Mouse (Mus musculus): ENCODE data around the gene Ttc16. TPM values are rescaled to one million over a fixed set of nuclear protein-coding genes. Genes with fewer than 3 reads are reported as not detected.

The Ttc16 gene
- polyA plus RNA-seq, 1 experiment, result 1.6 TPM

DNA sequence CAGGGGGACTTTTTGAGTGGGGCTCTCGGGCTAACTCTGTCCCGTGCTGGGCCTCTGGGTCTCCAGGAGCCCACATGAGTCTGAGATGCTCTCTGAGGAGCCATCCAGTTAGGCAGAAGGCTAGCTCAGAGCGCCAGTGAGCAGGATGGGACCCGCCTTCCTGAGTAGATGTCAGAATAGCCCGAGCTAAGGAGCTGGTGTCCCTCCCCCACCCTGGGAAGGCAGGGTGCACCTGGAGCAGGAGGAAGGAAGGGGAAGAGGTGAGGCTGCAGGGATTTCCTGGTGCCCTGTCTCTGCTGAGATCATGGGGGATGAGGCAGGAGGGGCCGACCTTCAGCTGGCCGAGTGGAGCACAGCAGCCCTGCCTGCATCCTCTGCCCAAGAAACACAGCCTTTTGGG is 47.0 kb downstream of the Ttc16 start:
- TF ChIP-seq CTCF (IDR thresholded peaks at IDR 0.05; ENCODE audit: borderline replicate concordance, extremely low read depth, insufficient read depth, insufficient read length) (no peak), POLR2A (IDR thresholded peaks at IDR 0.05; ENCODE audit: borderline replicate concordance, extremely low read depth, insufficient read depth, insufficient read length, poor library complexity, severe bottlenecking) (no peak)
- no peak for DNase-seq (ENCODE audit: low read depth)

DNA sequence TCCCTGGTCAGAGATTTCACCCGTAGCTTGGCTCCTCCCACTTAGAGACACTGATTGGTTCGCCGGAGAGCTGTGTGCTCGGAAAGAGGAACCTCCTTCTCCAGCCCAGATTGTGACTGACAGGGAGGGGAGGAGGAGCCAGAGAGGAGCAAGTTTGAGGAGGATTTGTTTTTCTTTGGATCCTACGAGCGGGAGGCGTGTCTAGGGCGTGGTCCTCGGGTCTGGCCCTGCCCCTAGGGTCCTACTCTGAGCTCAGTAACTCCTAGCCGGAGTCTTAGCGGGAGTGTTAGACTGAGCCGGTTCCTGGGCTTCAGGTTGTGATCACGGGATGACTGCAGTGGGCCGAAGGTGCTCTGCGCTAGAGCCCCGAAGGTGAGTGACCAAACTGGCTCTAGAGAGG is 48.0 kb downstream of the Ttc16 start:
- peak; percentile 98 for DNase-seq (ENCODE audit: low read depth)
- TF ChIP-seq CTCF (IDR thresholded peaks at IDR 0.05; ENCODE audit: borderline replicate concordance, extremely low read depth, insufficient read depth, insufficient read length) (no peak), POLR2A (IDR thresholded peaks at IDR 0.05; ENCODE audit: borderline replicate concordance, extremely low read depth, insufficient read depth, insufficient read length, poor library complexity, severe bottlenecking) (no peak)

DNA sequence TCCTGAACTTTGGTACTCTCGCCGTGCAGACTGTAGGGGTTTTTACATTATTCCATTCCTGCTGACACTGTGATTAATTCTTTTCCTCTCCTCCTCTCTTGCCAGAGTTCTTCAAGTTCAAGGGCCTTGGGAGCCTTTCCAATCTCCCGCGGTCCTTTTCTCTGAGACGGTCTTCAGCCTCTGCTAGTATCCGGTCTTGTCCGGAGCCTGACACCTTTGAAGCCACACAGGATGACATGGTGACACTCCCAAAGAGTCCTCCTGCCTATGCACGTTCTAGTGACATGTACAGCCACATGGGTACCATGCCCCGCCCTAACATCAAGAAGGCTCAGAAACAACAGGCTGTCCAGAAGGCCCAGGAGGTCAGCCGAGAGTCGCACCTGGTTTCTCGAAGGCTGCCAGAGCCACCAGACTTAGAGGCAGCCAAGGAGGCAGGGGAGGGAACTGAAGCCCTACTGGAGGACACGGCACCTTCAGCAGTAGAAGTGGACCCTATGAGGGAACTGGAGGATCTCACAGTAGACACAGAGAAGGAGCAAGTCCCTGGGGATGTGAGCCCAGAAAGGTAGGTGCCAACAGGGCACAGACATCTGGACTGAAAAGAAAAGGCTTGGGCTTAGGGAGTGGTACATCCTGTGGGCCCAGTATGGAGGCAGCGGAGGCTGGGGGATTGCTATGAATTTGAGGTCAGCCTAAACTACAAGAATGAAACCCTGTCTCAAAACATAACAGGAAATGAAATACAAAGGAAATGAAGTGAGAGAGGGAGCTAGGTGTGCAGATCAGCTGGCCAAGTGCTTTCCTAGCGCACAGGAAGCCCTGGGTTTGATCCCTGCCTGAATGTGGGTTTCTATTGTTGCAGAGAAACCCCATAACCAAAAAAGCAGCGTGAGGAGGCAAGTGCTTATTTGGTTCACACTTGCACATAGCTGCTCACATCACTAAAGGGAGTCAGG is 50.3 kb downstream of the Ttc16 start:
- DNase-seq (ENCODE audit: low read depth), result no peak
- TF ChIP-seq POLR2A (IDR thresholded peaks at IDR 0.05; ENCODE audit: borderline replicate concordance, extremely low read depth, insufficient read depth, insufficient read length, poor library complexity, severe bottlenecking) (no peak), CTCF (IDR thresholded peaks at IDR 0.05; ENCODE audit: borderline replicate concordance, extremely low read depth, insufficient read depth, insufficient read length) (no peak)

DNA sequence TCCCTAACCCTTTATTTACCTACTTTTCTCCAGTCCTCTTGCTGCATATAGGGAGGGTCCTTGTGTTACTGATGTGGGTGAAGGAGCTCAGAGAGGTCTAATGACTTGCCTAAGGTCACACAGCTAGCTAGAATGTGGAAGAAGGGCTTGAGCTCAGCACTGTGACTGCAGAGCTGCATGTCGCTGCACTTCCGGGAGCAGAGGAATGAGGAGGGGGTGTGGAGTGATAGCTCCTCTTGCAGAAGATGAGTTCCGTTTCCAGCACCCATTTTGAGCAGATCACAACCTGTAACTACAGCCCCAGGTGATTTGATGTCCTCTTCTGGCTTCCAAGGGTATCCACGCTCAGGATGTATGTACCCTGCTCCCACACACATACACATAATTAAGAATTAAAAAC is 51.3 kb downstream of the Ttc16 start:
- TF ChIP-seq CTCF (IDR thresholded peaks at IDR 0.05; ENCODE audit: borderline replicate concordance, extremely low read depth, insufficient read depth, insufficient read length) (no peak), POLR2A (IDR thresholded peaks at IDR 0.05; ENCODE audit: borderline replicate concordance, extremely low read depth, insufficient read depth, insufficient read length, poor library complexity, severe bottlenecking) (no peak)
- no peak for DNase-seq (ENCODE audit: low read depth)

DNA sequence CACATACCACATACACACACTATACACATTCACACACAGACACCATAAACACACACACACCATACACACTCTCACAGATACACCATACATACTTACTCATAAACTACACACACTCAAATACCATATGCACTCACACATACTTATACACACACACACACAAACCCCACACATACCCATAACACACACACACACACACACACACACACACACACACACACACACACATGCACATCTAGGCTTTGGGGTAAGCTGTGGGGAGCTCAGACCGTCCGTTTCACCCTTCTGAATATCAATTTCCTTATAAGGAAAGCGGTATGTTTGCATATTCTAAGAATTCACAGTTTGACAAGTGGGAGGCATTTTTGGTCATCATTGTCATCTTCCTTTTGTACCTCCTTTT is 52.9 kb downstream of the Ttc16 start:
- no peak for TF ChIP-seq CTCF (IDR thresholded peaks at IDR 0.05; ENCODE audit: borderline replicate concordance, extremely low read depth, insufficient read depth, insufficient read length)
- no peak for TF ChIP-seq POLR2A (IDR thresholded peaks at IDR 0.05; ENCODE audit: borderline replicate concordance, extremely low read depth, insufficient read depth, insufficient read length, poor library complexity, severe bottlenecking)
- DNase-seq (ENCODE audit: low read depth), result no peak

DNA sequence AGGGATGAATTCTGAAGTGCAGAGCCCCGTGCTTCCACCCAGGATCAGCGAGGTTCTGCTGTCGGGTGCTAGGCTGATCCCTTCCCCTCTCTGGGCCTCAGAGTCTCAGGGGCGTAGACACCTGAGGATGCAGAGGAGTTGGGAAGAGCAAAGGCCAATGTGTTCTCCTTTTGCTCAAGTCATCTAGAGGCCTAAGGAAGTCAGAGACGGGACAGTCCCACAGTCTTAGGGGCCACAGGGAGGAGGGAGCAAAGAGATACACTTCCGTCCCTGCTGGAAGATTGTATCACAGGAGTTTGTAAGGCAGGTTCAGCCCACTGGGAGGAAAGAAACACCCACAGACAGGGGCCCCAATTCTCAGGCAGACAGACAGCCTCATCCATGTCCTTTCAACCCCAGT is 53.4 kb downstream of the Ttc16 start:
- TF ChIP-seq POLR2A (IDR thresholded peaks at IDR 0.05; ENCODE audit: borderline replicate concordance, extremely low read depth, insufficient read depth, insufficient read length, poor library complexity, severe bottlenecking), result no peak
- TF ChIP-seq CTCF (IDR thresholded peaks at IDR 0.05; ENCODE audit: borderline replicate concordance, extremely low read depth, insufficient read depth, insufficient read length), result no peak
- DNase-seq (ENCODE audit: low read depth), result no peak

DNA sequence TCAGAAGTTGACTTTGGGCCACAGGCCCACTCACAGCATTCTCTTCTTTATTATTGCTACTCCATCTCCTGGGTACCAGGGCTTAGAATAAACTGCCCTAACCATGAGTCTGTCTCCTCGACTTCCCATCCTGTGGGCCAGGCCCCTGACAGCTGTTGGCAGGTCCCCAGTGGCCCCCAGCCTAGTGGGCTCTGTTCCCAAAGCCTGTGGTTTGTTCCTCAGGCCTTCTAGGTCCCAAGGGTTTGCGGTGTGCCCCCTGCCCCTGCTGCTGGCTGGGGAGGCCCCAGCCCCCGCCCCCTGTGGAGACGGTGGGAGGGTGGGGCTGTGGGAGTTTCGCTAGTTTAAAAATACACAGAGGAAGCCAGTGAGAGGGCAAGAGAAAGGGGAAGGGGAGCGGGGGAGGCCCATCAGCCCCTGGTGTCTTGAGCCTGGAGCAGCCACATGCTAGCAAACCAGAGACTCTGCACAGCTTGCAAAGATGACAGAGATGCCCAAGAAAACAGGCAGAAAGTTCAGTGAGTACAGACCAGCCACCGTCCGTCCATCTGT is 54.7 kb downstream of the Ttc16 start, which contains the start of gene Sh2d3c:
Sh2d3c (plus strand) TSS at position 375 of the 549 bp plus-strand sequence.
- no peak for DNase-seq (ENCODE audit: low read depth)
- TF ChIP-seq POLR2A (IDR thresholded peaks at IDR 0.05; ENCODE audit: borderline replicate concordance, extremely low read depth, insufficient read depth, insufficient read length, poor library complexity, severe bottlenecking), result no peak
- TF ChIP-seq CTCF (IDR thresholded peaks at IDR 0.05; ENCODE audit: borderline replicate concordance, extremely low read depth, insufficient read depth, insufficient read length), result no peak

DNA sequence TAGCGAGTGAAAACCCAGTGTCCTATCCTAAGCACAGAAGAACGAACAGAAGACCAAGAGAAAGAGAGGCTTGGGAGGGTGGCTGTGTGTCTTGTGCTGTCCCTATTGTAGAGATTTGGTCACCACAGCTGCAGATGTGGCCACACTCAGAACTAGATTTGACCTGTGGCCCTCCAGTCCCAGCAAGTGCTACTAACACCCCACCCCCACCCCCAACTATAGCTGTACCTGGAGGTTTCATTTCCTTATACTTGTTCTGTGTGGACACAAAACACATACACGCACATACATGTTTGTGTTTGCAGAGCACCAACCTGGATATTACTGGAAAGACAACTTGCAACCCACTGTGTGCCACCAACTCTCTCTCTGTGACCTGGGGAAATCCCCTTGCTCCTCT is 55.4 kb downstream of the Ttc16 start:
- TF ChIP-seq CTCF (IDR thresholded peaks at IDR 0.05; ENCODE audit: borderline replicate concordance, extremely low read depth, insufficient read depth, insufficient read length) (no peak), POLR2A (IDR thresholded peaks at IDR 0.05; ENCODE audit: borderline replicate concordance, extremely low read depth, insufficient read depth, insufficient read length, poor library complexity, severe bottlenecking) (no peak)
- DNase-seq (ENCODE audit: low read depth), result no peak

DNA sequence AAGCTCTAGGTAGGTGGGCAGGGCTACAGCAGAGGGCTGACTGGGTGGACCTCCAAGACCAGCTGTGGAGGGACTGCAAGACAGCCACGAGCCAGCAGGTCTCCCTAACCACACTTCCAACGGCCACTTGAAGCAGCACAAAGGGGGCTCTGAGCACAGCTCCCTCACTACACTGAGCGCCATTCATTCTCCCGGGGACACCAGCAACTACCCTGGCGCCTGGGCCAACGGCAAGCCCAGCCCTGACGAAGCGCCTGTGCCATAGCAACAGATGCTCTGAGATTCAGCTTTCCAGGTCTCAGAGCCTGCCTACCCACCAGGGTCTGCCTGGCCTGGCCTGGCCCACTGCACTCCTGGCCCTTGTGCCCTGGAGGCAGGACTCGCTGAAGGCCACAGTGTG is 56.7 kb downstream of the Ttc16 start:
- DNase-seq (ENCODE audit: low read depth), result peak; percentile 74

DNA sequence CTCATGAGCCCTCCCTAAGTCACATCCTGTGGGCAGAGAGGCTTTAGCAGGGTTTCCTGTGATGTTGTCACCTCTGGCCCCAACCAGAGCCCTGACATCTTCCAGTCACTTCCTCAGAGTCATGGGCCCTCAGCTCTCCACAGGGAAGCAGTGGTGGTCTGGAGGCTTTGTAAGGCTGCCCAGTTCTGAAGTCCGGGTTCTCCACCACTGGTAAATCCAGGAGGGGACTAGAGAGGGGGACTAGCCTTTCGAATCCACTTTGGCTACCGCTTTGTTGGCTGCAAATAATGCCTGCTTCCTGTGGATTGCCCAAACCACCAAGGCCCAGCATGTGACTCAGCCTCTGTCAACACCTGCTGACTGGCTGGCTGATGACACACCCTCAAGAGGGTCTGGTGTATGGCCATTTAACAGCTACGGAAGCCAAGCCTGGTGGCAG is 60.4 kb downstream of the Ttc16 start:
- no peak for DNase-seq (ENCODE audit: low read depth)
- no peak for TF ChIP-seq POLR2A (IDR thresholded peaks at IDR 0.05; ENCODE audit: borderline replicate concordance, extremely low read depth, insufficient read depth, insufficient read length, poor library complexity, severe bottlenecking)
- no peak for TF ChIP-seq CTCF (IDR thresholded peaks at IDR 0.05; ENCODE audit: borderline replicate concordance, extremely low read depth, insufficient read depth, insufficient read length)

More for the DNA sequence above, 56.7 kb downstream of the Ttc16 start:
- no peak for TF ChIP-seq POLR2A (IDR thresholded peaks at IDR 0.05; ENCODE audit: borderline replicate concordance, extremely low read depth, insufficient read depth, insufficient read length, poor library complexity, severe bottlenecking)
- TF ChIP-seq CTCF (IDR thresholded peaks at IDR 0.05; ENCODE audit: borderline replicate concordance, extremely low read depth, insufficient read depth, insufficient read length), result no peak

DNA sequence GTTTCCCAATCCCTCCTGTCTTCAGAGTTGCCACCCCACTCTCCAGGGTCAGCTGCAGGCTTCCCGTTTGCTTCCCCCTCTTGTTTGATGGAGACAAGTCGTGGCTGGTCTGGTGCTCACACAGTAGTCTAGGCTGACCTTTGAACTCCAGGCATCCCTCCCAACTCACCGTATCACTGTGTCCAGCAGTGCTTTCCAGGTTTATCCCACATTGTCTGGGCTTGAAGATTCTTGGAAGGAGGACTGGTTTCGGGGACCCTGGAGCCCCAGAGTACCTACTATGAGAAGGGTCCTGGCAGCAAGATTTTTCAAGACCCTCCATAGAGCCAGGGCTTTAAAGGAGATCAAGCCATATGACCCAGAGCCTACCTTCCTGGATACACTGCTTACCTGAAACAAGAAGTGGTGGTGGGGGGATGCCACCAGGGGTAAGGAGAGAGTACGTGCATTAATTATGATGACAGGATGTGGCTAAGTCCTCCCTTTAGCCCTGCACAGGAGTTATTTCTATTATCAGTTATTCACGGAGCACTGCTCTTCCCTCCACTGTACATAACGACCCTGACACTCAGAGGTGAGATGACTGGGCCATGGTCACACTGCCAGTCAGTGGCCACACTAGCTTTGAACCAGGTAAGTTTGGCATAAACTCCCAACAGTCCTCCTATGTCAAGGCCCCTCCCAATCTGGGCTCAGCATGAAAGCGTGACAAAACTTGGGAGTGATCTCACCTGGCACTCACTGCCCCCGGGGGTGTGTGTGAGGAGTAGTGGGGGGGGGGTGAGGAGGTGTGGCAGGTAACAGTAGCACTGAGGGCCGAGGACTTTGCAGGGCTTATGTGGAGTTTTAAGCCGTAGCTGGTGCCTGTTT is 61.1 kb downstream of the Ttc16 start:
- no peak for DNase-seq (ENCODE audit: low read depth)
- TF ChIP-seq POLR2A (IDR thresholded peaks at IDR 0.05; ENCODE audit: borderline replicate concordance, extremely low read depth, insufficient read depth, insufficient read length, poor library complexity, severe bottlenecking) (no peak), CTCF (IDR thresholded peaks at IDR 0.05; ENCODE audit: borderline replicate concordance, extremely low read depth, insufficient read depth, insufficient read length) (no peak)

Measured in brain, embryonic 14.5 days (tissue).